Mouse (Mus musculus) small intestine, adult 2 months (tissue): ENCODE results near the gene 2700081O15Rik.

Experiments
- CTCF ChIP-seq: fragments of 200-500 bp; IDR thresholded peaks from 2 replicates; pipeline ENCODE4 v1.5.1; 2012; ENCODE audit warnings: low read depth, mild to moderate bottlenecking, control low read depth, inconsistent platforms, low read length, moderate library complexity, mixed read lengths; ENCODE audit not compliant: insufficient replicate concordance, insufficient read length; ENCODE audit errors: extremely low read depth
- POLR2A ChIP-seq: fragments of 200-500 bp; IDR thresholded peaks from 2 replicates; pipeline ENCODE4 v1.6.1; 2012; ENCODE audit warnings: low read depth, mild to moderate bottlenecking, control low read depth, inconsistent platforms, low read length, moderate library complexity

GRCm38 (mm10) chr19:7412361-7412760 lies 5.1 kb upstream of the 2700081O15Rik start:
- TF ChIP-seq POLR2A (no peak), CTCF (no peak)
